Mouse (Mus musculus): ENCODE results near the gene Aoc3.
A peak's percentile ranks its signal among the peaks of the same experiment; 100 is the strongest.
"Not testable (repeated sequence)": the region's sequence is repeated elsewhere in the genome, so short reads cannot be mapped to it uniquely, and the experiment has no call there.

Aoc3 gene

DNA sequence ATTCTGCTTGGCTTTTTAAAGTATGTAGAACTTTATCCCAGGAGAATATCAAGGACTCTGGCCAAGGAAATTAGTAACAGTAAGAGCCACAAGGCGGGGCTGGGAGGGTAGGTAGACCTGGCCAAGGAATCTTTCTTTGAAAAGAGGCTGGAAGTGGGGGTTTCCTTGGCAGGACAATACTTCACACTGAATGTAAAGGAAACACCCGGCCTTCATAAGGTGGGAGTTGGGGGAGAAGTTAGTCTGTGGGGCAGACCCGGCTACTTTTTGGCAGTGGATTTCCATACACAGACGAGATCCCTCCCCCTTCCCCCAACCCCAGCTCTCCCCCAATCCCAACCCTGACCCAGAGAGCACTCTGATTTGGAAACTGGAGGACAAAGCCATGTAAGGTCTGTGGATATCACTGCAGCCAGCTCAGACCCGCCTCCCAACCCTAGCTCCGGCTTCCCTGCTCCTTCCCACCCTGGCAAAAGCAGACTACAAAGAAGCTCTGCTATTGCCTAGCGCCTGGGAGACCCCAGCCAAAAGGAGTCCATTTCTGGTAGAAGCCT is at the start of gene Aoc3:
Gene Aoc3 (plus strand): TSS at position 235 of the 554 bp plus-strand sequence.
- DNase-seq (ENCODE audit: low read depth, low spot score) = no peak

DNA sequence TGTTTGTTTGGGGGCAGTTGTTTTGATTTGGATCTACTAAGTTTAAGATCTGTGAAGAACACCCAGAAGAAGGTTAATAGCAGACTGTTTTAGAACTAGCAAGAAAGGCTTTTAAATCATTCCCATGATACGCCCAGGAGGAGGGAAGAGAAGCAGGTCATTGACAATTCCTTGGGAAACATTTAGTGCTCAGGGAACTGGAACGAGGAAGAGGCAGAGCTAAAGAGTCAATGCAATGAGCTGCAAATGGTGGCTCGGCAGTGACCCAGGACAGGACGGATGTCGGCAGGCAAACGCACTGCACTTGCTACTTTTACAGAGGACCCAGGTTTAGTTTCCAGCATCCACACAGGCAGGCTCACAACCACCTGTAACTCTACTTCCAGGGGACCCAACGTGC is 49.6 kb upstream of the Aoc3 start:
- DNase-seq (ENCODE audit: low read depth, low spot score) = no peak

DNA sequence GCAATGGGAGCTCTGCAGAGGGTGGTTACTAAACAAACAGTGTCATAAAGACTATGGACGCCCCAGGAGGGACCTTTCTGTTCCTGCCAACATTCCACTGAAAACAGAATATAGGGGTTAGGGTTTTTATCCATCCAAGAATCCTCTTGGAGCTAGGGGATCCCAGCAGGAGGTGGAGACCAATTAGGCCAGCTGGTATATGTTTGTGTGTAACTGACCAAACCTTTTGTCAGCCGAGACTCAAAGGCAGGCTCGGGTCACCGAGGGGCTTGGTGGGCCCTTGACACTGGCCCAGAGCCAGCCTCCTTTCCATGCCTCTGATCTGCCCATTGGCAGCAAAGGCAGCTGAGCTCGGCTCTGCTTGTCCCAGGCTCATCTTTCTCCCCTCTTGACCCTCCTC is 47.5 kb upstream of the Aoc3 start:
- no peak for DNase-seq (ENCODE audit: low read depth, low spot score)

DNA sequence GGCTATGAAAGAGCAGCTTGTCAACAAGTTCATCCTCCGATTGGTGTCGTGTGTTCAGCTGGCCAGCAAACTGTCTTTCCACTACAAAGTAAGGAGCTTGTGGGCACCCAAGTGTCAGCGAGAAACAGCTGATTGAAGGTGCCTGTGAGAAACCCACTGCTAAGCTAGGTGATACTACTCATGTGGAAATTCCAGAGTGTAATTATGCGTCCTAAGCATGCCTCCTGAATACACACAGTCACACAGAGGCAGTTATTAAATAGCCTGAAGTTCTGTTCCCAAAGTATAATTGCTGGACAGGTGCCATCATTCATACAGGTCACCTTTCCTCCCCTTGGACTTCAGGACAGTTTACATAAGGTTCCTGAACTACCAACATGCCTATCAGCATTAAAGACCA is 46.6 kb upstream of the Aoc3 start:
- no peak for DNase-seq (ENCODE audit: low read depth, low spot score)

DNA sequence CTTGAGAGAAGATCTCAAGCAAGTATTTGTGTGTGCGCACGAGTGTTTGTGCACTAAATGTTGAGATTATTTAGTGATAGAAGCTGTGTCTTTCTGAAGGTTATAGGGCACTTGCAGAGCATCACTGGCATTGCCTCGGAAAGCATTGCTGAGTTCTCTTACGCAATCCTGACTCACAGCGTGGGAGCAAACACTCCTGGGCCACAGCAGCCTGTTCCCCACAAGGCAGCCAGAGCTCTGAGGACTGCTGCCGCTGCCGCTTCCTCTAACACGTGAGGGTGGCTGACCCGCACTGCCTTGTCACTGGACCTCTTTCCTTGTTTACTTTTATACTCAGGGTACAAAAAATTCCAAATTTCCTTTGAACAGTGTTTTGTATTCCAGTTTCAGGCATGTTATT is 43.1 kb upstream of the Aoc3 start:
- peak; percentile 5 for DNase-seq (ENCODE audit: low read depth, low spot score)

DNA sequence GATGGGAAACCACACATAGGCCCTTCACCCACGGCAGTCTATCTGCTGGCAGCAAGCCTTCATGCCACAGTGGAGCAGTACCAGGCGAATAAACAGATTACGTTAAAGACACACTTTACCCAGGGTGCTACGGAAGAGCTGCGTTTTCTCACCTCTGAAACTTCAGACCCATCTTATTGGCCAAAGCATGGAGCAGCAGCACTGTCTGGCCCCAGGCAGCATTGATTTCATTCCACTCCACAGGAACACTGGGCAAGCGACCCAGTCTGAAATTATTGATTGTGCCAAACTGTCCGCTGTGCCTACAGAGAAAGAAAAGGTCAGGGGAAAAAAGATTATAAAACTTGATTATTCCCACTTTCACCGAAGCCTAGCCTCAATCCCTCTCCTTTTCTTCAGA is 39.2 kb upstream of the Aoc3 start:
- DNase-seq (ENCODE audit: low read depth, low spot score) = no peak

DNA sequence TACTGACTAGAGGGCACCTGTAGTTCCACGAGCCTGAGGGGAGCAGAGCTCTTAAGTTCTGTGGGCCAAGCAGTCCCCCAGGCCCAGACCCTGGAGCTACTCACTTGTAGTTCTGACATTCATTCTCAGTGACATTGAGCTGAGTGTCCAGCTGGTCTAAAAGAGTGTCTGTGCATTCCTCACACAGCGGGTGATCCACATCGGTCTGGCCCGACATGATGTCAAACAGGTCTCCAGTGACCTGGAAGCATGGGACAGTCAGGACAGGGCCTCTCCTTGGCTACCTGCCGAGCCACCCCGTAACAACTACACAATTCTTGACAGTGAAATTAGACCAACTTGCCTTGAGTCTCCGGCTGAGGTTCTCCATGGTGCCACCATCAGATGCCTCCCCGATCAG is 35.2 kb upstream of the Aoc3 start:
- DNase-seq (ENCODE audit: low read depth, low spot score) = no peak

DNA sequence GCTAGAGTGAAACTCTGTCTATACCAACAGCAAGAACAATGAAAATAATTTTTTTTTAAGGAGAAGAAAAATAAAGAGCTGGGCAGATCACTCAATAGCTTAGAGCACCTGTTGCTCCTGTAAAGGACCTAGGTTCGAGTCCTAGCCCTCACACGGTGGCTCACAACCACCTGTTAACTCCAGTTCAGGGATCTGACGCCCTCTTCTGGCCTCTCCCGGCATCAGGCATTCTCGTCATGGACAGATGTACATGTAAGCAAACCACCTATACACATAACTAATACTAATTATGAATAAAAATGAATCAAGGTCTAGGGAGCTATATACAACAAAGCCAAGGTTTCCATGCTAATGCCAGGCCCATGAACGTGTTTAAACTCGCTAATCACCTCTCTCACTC is 29.5 kb upstream of the Aoc3 start:
- no peak for DNase-seq (ENCODE audit: low read depth, low spot score)

DNA sequence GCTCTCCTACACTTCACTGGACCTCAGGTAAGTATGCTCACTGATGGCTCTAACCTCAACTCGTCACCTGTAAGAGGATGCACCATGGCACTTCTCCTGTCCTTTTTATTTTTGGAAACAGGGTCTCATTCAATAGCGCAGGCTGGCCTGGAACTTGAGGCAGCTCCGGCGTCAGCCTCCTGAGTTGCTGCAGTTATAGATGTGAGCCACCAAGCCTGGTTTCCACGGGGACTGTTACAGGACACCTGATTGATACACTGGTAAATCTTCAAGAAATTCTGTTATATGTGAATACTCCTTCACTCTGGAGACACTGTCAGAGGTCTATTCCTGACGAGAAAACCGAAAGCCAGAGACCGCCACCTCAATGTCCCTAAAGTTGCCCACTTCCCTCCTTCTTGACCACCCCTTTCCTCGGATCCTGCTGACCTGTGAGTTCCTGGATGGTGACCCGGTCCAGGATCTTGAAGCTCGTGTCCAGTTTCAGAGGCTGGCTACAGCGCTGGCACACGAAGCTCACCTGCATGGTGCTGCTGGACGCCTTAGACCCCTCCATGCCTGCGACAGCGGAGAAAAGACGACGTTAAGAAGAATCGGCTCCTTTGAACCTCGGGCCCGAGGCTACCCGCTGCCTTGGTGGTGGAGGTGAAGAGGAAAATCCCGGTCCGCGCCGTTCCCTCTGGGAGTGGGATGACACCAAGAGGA is 29.0 kb upstream of the Aoc3 start:
- DNase-seq (ENCODE audit: low read depth, low spot score) = no peak

DNA sequence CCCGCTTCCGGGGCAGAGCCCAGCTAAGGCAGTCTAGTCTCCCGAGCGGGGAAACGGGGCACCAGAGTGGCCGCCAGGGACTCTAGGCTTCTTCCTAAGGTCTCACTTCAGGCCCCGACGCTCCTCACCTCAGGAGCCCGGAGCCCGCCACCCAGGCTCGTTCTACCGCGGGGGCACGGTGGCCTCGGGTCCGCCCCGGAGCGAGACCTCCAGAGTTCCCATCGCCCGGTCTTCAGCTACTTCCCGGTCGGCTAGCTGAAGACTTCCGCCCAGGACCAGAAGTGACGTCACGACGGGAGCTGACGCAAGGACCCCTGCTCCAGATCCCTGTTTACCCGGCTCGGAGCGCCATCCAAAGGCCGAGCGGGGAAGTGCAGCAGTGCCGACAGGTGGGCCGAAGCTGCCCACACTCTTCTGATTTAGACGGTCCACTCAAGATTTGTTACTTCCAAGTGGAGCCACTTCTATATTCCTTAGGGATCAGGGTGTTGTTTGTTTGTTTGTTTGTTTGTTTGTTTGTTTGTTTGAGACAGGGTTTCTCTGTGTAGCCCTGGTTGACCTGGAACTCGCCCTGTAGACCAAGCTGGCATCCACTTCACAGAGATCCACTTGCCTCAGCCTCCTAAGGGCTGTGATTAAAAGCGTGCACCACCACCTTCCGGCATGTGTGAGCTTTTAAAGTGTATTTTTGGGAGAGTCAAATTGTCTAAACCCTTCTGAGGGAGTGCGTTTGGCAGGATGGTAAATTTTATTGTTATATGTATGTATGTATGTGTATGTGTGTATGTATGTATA is 28.2 kb upstream of the Aoc3 start, which contains the start of gene Becn1:
Gene Becn1 (minus strand): TSS at position 283 of the 795 bp plus-strand sequence.
- peak; percentile 94 for DNase-seq (ENCODE audit: low read depth, low spot score)

DNA sequence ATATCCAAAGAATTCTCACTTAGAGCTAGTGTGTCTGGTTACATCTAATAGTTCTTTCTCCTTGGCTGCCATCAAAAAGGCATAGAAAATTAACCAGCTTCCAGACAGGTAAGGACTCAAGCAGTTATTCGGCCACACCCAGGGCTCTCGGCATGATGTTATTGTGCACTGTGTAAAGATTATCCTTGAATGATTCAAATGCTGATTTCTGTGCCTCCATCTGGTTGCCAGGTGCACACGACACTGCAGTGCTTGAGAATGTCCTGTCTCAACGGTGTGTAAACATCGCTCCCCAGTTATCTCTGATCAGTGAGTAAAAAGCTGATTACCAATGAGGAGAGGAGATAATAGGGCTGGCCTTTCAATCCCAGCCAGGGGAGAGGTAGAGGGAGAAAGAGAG is 22.7 kb upstream of the Aoc3 start:
- no peak for DNase-seq (ENCODE audit: low read depth, low spot score)

DNA sequence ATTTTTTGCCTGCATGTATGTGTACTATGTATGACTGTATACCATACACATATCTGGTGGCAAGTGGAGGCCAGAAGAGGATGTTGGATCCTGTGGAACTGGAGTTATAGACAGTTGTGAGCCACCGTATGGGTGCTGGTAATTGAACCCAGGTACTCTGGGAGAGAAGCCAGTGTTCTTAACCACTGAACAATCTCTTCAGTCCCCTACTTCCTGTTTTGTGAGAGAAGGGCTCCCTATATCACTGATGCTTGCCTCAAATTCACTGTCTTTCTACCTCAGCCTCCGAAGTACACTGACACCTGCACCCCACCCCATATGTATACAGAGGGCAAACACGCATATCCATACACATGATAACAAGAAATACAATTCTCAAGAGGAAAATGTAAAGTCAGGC is 19.3 kb upstream of the Aoc3 start:
- no peak for DNase-seq (ENCODE audit: low read depth, low spot score)

DNA sequence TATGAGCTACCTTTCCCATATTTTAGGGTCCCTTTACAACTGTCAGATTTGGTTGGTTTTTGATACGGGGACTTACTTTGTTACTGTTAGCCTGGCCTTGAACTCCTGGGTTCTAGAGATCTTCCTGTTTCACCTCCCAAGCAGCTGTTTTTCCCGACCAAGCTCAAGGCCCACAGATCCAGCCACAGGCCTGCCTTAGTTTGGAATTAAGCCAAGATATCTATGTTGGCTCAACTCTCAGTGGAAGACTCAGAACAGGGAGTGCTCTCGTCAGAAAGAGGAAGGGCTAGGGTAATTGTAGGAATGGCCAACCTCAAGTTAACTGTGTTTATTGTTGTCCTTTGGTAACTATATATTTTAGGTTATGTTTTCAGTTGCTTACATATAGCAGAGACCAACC is 18.3 kb upstream of the Aoc3 start:
- DNase-seq (ENCODE audit: low read depth, low spot score) = no peak

DNA sequence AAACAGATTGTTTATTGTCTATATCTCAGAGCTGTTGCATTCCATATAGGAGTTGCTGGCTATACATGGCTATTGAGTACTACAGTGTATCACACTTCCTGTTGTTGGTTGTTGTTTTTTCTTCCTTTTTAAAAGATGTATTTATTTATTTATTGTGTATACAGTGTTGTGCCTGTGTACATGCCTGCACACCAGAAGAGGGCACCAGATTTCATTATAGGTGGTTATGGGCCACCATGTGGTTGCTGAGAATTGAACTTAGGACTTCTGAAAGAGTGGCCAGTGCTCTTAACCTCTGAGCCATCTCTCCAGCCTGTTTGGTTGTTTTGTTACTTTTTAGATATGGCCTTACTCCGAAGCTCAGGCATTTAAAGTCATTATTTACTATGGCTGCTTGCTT is 15.8 kb upstream of the Aoc3 start:
- no peak for DNase-seq (ENCODE audit: low read depth, low spot score)

DNA sequence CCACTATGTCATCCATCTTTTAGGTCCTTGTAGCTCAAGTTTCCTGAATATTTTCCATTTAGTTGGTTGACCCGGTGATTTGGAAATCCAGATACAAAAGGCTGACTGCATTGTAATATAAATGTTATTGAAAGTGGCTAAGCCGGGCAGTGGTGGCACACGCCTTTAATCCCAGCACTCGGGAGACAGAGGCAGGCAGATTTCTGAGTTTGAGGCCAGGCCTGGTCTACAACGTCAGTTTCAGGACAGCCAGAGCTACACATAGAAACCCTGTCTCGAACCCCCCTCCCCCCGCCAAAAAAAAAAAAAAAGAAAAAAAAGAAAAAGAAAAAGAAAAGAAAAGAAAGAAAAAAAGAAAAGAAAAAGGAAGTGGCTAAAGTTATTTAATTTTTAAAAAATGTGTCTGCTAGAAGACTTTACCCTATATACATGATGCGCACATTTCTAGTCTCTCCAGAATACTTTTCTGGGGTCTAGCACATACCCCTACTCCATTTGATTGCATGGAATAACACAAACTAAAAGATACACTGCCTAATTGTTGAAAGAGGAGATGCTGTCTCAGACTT is 15.2 kb upstream of the Aoc3 start:
- DNase-seq (ENCODE audit: low read depth, low spot score) = no peak

DNA sequence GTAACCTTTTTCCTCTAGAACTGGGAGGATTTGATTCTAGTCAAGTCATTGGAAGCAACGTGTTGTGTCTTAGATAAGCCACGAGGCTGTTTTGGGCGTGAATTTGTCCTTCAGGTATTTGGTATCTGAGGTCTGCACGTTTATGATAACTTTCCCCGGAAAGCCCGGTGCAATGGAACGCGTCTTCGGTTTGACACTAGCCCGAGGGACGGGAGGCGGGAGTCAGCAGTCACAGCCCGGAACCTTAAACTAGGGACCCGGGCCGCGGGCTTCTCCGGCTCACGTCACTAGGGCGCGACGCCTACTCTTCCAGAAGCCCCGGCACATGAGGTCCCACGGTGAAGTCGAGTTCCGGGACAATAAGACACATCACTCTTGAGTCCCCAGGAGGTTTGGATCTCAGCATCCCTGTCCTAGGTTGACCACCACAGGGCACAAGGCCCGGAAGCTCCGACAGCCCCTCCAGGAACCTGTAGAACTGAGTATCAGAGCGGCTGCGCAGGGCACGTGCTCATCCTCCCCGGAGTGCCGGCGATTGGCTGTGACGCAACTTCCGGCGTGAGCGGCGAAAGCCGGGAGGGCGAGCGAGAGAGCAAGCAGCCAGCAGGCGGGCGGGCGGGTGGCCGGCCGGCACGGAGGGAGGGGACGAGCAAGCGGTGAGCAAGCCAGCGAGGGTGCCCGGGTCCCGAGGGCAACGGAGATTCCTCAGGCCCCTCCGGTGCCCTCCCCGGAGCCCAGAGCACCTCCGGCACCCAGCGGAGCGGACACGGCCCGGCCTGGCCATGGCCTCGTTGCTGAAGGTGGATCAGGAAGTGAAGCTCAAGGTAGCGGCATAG is 14.5 kb upstream of the Aoc3 start, which contains the start of gene Psme3:
Gene Psme3 (plus strand): TSS at position 549 of the 836 bp plus-strand sequence.
- peak; percentile 93 for DNase-seq (ENCODE audit: low read depth, low spot score)

DNA sequence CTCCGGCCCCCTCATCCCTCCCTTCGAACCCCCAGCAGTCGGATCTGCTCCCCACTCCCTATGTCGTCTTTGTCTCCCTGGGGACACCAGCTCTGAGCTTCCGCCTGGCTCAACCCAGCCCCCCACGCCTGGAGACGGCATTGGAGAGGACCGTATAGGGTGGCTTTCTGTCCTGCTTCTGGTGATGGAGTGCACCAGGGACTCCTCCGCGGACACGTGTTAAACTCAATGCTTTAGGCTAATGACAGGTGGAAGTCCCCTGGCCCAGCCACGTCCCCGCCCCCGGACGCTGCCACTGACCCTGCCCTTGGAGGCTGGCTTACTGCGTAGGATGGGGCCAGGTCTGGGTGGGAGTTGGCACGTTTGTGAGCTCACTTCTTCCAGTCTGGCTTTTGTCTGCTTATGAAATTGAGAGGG is 13.9 kb upstream of the Aoc3 start:
- DNase-seq (ENCODE audit: low read depth, low spot score) = no peak

DNA sequence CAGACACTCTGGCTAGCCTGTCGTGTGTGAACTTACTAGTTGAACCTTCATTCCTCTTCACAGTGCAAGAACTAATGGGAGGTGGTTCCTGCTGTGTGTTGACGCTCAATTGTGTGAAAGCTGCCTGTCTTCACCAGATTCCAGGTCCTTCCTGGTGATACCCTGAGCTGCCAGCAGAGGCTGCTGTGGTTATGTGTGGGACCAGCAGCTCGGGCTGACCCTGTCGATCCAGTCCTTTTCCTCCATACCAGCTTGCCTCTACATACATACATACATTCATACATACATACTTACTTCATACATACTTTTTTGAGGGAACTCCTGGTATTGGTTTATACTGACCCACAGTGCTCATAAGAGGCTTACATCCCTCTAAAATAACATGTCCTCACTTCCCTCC is 6.8 kb upstream of the Aoc3 start:
- no peak for DNase-seq (ENCODE audit: low read depth, low spot score)

DNA sequence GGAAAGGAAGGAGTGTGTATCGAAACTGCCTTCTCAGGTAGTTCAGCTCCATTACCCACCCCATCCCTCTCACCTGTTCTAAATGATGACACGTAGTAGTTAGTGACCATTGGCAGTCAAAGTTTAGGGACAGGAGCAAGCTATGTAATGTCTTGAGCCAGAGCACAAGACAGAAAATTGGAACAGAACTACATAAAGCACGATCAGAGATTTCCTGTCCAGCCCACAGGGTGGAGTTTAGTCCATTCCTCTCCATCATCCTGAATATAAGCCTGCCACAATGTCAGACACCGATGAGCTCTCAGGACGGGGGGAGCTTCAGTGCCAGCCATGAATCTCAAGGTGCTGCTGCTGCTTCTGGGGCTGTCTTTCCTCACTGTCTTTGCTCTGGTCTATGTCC is 5.6 kb upstream of the Aoc3 start, which contains the start of gene Aoc2:
Gene Aoc2 (plus strand): TSS at position 301 of the 400 bp plus-strand sequence.
- no peak for DNase-seq (ENCODE audit: low read depth, low spot score)

DNA sequence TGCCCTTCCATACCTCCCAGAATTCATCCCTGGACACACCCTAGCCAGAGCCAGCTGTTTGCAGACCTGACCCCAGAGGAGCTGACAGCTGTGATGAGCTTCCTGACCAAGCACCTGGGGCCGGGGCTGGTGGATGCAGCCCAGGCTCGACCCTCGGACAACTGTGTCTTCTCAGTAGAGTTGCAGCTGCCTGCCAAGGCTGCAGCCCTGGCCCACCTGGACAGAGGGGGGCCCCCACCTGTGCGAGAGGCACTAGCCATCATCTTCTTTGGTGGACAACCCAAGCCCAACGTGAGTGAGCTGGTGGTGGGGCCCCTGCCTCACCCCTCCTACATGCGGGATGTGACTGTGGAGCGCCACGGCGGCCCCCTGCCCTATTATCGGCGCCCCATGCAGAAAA is 5.2 kb upstream of the Aoc3 start:
- DNase-seq (ENCODE audit: low read depth, low spot score) = not testable (repeated sequence)

DNA sequence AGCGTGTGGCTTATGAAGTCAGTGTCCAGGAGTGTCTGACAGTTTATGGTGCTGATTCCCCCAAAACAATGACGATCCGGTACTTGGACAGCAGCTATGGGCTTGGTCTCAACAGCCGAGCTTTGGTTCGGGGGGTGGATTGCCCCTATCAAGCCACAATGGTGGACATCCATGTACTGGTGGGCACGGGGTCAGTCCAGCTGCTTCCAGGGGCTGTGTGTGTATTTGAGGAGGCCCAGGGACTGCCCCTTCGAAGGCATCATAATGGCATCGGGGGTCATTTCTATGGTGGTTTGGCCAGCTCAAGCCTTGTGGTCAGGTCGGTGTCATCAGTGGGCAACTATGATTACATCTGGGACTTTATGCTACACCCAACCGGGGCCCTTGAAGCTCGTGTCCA is 4.3 kb upstream of the Aoc3 start:
- DNase-seq (ENCODE audit: low read depth, low spot score) = no peak
